Mouse (Mus musculus): Measurements from ENCODE around the gene Akt1. TPM values are rescaled to one million over a fixed set of nuclear protein-coding genes. Genes with fewer than 3 reads are reported as not detected.

Akt1 gene
- polyA plus RNA-seq, 1 experiment from 2014 or later: 80.4 TPM

Small RNA genes within 50 kb of the gene (microRNA-seq; reads per million reads assigned to microRNA genes)
- gene Mir6939 (ENCODE audit: borderline number of aligned reads): not detected

Other genes with a start within 250 kb of the Akt1 start
- gene A530016L24Rik, start 185.4 kb downstream of the Akt1 start, polyA plus RNA-seq (2015; fragmentation: Nextera tagmentation; extraction: Ambion mirVana): 0.06 and 0.09 TPM in 2 replicates
- 0.08 and 0.18 TPM in 2 replicates for gene Tmem179, start 158.1 kb downstream of the Akt1 start, polyA plus RNA-seq (2015; fragmentation: Nextera tagmentation; extraction: Ambion mirVana)
- gene Inf2, start 86.1 kb downstream of the Akt1 start, polyA plus RNA-seq (2015; fragmentation: Nextera tagmentation; extraction: Ambion mirVana): 2.2 and 3.1 TPM in 2 replicates
- 10.1 and 10.6 TPM in 2 replicates for gene Adssl1, start 54.8 kb downstream of the Akt1 start, polyA plus RNA-seq (2015; fragmentation: Nextera tagmentation; extraction: Ambion mirVana)
- 174 and 203 TPM in 2 replicates for gene Siva1, start 30.2 kb downstream of the Akt1 start, polyA plus RNA-seq (2015; fragmentation: Nextera tagmentation; extraction: Ambion mirVana)
- gene Zbtb42, start 3.9 kb upstream of the Akt1 start, polyA plus RNA-seq (2015; fragmentation: Nextera tagmentation; extraction: Ambion mirVana): 2.6 and 2.8 TPM in 2 replicates
- gene Cep170b, start 45.6 kb upstream of the Akt1 start, polyA plus RNA-seq (2015; fragmentation: Nextera tagmentation; extraction: Ambion mirVana): 4.3 and 4.9 TPM in 2 replicates
- 46.2 and 49.3 TPM in 2 replicates for gene Pld4, start 85.8 kb upstream of the Akt1 start, polyA plus RNA-seq (2015; fragmentation: Nextera tagmentation; extraction: Ambion mirVana)
- gene Ahnak2, start 127.8 kb upstream of the Akt1 start, polyA plus RNA-seq (2015; fragmentation: Nextera tagmentation; extraction: Ambion mirVana): 1.0 and 1.2 TPM in 2 replicates
- 4.8 and 4.9 TPM in 2 replicates for gene Clba1, start 134.1 kb upstream of the Akt1 start, polyA plus RNA-seq (2015; fragmentation: Nextera tagmentation; extraction: Ambion mirVana)
- 147 and 151 TPM in 2 replicates for gene Cdca4, start 154.5 kb upstream of the Akt1 start, polyA plus RNA-seq (2015; fragmentation: Nextera tagmentation; extraction: Ambion mirVana)
- 26.6 and 28.5 TPM in 2 replicates for gene Gpr132, start 193.3 kb upstream of the Akt1 start, polyA plus RNA-seq (2015; fragmentation: Nextera tagmentation; extraction: Ambion mirVana)